Mouse (Mus musculus) bone marrow, adult 2 months (tissue): ENCODE data around the gene Vim. TPM values are rescaled to one million over a fixed set of nuclear protein-coding genes. Genes with fewer than 3 reads are reported as not detected.

Experiments used
- H3K27ac ChIP-seq: fragments of 200-500 bp; 2 replicates; pipeline ENCODE4 v1.5.1; 2012; ENCODE audit warnings: low read depth, mild to moderate bottlenecking, control low read depth, inconsistent platforms, low read length; ENCODE audit not compliant: control insufficient read depth, poor library complexity, insufficient read depth
- H3K4me1 ChIP-seq: fragments of 200-500 bp; 2 replicates; pipeline ENCODE4 v1.6.1; 2011; ENCODE audit warnings: low read length; ENCODE audit not compliant: control insufficient read depth, insufficient read depth
- H3K4me3 ChIP-seq: fragments of 200-500 bp; replicated peaks from 2 replicates; pipeline ENCODE3; 2011; ENCODE audit warnings: mild to moderate bottlenecking, low read depth, low read length, control low read depth; ENCODE audit not compliant: control insufficient read depth
- CTCF ChIP-seq: fragments of 200-500 bp; IDR thresholded peaks from 2 replicates; pipeline ENCODE4 v1.5.1; 2011; ENCODE audit warnings: low read length, control low read depth; ENCODE audit not compliant: control insufficient read depth, insufficient read depth
- POLR2A ChIP-seq: fragments of 200-500 bp; IDR thresholded peaks from 2 replicates; pipeline ENCODE4 v1.6.1; 2011; ENCODE audit warnings: low read depth, mild to moderate bottlenecking, control low read depth, low read length, borderline replicate concordance; ENCODE audit not compliant: control insufficient read depth
- WGBS: fragments of 180-500 bp; shearing (Covaris S2); methylation state at CpG from one replicate; pipeline ENCODE4 v1.1.7; 2018; 5-methylcytosine and 5-hydroxymethylcytosine counted together
- polyA plus RNA-seq: library from polyadenylated mRNA; stranded (reverse); fragments of >200 nt; gene quantifications from 2 replicates; pipeline ENCODE4 v1.2.4, GENCODE M21; 2011; ENCODE audit warnings: low replicate concordance; ENCODE audit not compliant: missing spikeins, insufficient read depth, insufficient read length

Gene Vim
- polyA plus RNA-seq, result 52.5 and 238 TPM in 2 replicates

- peak within 1 kb of the TSS; percentile 95 for H3K27ac ChIP-seq
- peak within 1 kb of the TSS; percentile 95 for H3K4me3 ChIP-seq
- WGBS, result 1% methylated on average over 26 of the region's 26 CpGs
- H3K4me1 ChIP-seq, result no peaks in the 10 kb centered on the region; the same call in 1 of the 2 replicates
- TF ChIP-seq POLR2A (no peak), CTCF (no peak)
Measured at GRCm38 (mm10) chr2:13573408-13574065, at the start of gene Vim. Vim (plus strand) TSS chr2:13573927.

DNA sequence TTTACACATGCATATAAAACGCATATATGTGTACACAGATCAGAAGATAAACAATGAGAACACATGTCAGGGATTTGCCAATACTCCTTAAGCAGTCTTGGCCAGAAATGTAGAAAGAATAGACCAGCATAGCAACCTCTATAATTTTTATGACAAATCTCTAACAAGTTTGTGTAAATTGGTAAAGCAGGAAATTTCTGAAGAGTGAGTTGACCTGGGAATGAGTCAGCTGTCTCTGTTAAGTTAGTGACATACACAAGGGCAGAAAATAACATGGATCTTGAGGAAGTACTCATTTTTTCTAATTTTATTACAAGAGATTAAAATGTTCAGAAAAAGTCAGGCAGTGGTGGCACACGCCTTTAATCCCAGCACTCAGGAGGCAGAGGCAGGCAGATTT, 47.5 kb upstream of the Vim start:
- WGBS, result 68% methylated on average over 2 of the region's 2 CpGs
- no peak for TF ChIP-seq CTCF
- TF ChIP-seq POLR2A, result no peak
- Histone ChIP-seq H3K27ac (no peak overlapping the region), H3K4me1 (no peaks in the 10 kb centered on the region), H3K4me3 (no peak overlapping the region)

DNA sequence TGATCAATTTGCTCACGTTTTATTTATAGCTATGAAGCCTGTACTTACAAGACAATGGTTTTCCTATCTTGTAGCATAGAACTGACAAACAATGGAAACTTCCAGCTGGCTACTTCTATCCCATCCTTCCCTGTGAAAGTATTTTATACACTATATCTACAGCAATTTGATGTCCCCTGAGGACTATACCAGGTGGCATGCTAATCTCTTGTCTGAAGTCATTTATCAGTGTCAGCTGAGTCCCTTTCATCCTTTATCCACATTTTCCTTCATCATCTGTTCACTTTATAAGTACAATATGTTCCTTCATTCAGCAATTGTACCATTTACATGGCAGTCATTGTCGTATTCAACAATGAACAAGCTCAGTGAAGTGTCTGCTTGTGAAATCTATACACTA, 46.6 kb upstream of the Vim start:
- Histone ChIP-seq H3K4me1 (no peaks in the 10 kb centered on the region), H3K27ac (no peak overlapping the region), H3K4me3 (no peak overlapping the region)
- 69% methylated on average over 2 of the region's 2 CpGs for WGBS
- no peak for TF ChIP-seq POLR2A
- no peak for TF ChIP-seq CTCF

- TF ChIP-seq CTCF, result no peak
- no peak for TF ChIP-seq POLR2A
- WGBS, result 77% methylated on average over 4 of the region's 4 CpGs
- Histone ChIP-seq H3K27ac (no peak overlapping the region), H3K4me3 (no peak overlapping the region), H3K4me1 (no peaks in the 10 kb centered on the region)
Measured at GRCm38 (mm10) chr2:13527531-13527930, 46.2 kb upstream of the Vim start.

GRCm38 (mm10) chr2:13529253-13529933, 44.3 kb upstream of the Vim start:
- Histone ChIP-seq H3K4me1 (no peaks in the 10 kb centered on the region), H3K27ac (no peak overlapping the region), H3K4me3 (no peak overlapping the region)
- WGBS, result 66% methylated on average over 3 of the region's 3 CpGs
- TF ChIP-seq POLR2A, result no peak
- no peak for TF ChIP-seq CTCF

DNA sequence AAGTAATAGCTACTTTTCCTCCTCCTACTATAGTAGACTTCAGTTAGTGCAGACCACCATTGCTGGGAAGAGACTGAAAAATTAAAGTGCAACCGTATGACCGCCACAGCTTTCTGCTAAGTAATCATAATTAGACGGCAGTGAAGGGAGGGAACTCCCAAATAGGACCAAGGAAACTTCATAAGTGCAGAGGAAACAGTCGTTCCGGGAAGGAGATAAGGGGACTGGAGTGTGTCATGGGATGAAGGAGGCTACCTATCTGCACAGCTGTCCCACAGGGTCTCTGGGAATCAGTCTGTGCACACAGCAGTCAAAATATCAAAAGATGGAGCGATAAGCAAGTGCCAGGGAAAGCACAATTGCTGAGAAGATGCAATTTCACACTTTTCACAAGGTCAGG, 43.1 kb upstream of the Vim start:
- TF ChIP-seq CTCF, result no peak
- no peak for TF ChIP-seq POLR2A
- H3K27ac ChIP-seq, result no peak overlapping the region
- WGBS, result 83% methylated on average over 6 of the region's 6 CpGs
- no peaks in the 10 kb centered on the region for H3K4me1 ChIP-seq
- no peak overlapping the region for H3K4me3 ChIP-seq

GRCm38 (mm10) chr2:13536747-13537146, 37.0 kb upstream of the Vim start:
- Histone ChIP-seq H3K4me1 (peaks cover 1% of the 10 kb centered on the region; the same call in 1 of the 2 replicates), H3K4me3 (no peak overlapping the region), H3K27ac (no peak overlapping the region)
- TF ChIP-seq POLR2A, result no peak
- no peak for TF ChIP-seq CTCF

DNA sequence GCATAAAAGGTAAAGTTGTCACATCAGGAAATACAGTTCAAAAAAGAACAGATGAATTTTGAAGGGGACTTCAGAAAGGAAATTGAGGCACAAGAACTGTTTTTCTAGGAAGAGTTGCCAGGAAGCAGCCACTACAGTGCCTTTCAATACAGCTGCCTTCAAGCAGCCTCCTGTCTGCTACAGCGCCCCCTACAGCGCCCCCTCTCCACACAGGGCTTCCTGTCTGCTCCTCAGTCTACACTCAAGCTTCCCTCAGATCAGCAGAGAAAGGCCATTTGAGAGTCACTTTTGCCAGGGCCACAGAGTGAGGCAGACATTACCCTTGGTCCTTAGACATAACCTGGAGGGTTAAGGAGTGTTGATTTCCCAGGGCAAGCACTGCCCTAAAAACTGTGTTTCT, 36.0 kb upstream of the Vim start:
- TF ChIP-seq CTCF (peak; percentile 55; the same call in 1 of the 2 replicates), POLR2A (no peak)
- Histone ChIP-seq H3K4me3 (no peak overlapping the region), H3K4me1 (peaks cover 1% of the 10 kb centered on the region; the same call in 1 of the 2 replicates), H3K27ac (peak overlapping the region; percentile 74)
- WGBS, result 14% methylated on average over 2 of the region's 2 CpGs

DNA sequence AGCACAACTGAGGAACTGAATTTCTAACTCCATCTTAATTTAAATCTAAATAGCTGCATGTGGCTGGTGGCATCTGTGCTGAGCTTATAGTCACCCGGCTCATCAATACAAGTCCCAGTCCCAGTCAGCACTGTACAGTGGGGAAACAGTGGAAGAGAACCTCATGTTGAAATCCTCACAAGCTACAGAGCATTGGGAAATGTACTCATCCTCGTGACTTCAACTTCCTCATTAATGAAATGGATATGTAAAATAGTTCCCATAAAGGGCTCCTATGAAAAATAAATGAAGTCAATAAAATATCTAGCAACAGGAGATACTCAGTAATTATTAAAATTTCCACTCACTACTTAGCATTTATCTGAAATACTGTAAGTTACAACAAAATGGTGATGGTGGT, 35.5 kb upstream of the Vim start:
- peaks cover 1% of the 10 kb centered on the region; the same call in 1 of the 2 replicates for H3K4me1 ChIP-seq
- H3K27ac ChIP-seq, result peak overlapping the region; percentile 74; the same call in 1 of the 2 replicates
- no peak for TF ChIP-seq POLR2A
- TF ChIP-seq CTCF, result no peak
- H3K4me3 ChIP-seq, result no peak overlapping the region
- WGBS, result 39% methylated on average over 2 of the region's 2 CpGs
